In genomic region chr9:65640838-65641410, GRCm38 (mm10) we compare ENCODE assay signal across 8 mouse cellular contexts. TPM values are rescaled to one million over a fixed set of nuclear protein-coding genes. Genes with fewer than 3 reads are reported as not detected.
A peak's percentile ranks its signal among the peaks of the same experiment; 100 is the strongest.
DNase-seq lines count a peak whose midpoint lies in the region; ATAC-seq and TF ChIP-seq lines count a peak whose summit lies in the region.

No protein-coding gene starts in this region.

- intact Hi-C loops in gastrocnemius, adult 2 months (cut with DNase I): no loop called here

- TF ChIP-seq CTCF in gastrocnemius, adult 2 months (IDR thresholded peaks at IDR 0.05): no peak

- H3K9me3 ChIP-seq in midbrain, embryonic 11.5 days (ENCODE audit: control insufficient read depth, low read length): no peaks in the 10 kb centered on the region
- no peaks in the 10 kb centered on the region for H3K9me3 ChIP-seq in midbrain, embryonic 13.5 days
- H3K9me3 ChIP-seq in neural tube, embryonic 13.5 days: no peaks in the 10 kb centered on the region

- no peak for DNase-seq in gastrocnemius, adult 2 months
- DNase-seq in gastrocnemius, postnatal 10 days: no peak
- peak; percentile 89 for DNase-seq in midbrain, embryonic 11.5 days (ENCODE audit: low spot score, missing footprints)
- peak; percentile 38 for DNase-seq in heart, postnatal 4 days
- no peak for DNase-seq in left cerebral cortex, adult 8-10 months (ENCODE audit: low spot score in 2 of 2)

- H3K27me3 ChIP-seq in midbrain, embryonic 11.5 days (ENCODE audit: control insufficient read depth, insufficient read depth, low read length): no peaks in the 10 kb centered on the region; the same call in 1 of the 2 replicates
- H3K27me3 ChIP-seq in midbrain, embryonic 13.5 days: peaks cover 8% of the 10 kb centered on the region; the same call in 1 of the 2 replicates
- H3K27me3 ChIP-seq in neural tube, embryonic 13.5 days: no peaks in the 10 kb centered on the region; the same call in 1 of the 2 replicates

- H3K9ac ChIP-seq in midbrain, embryonic 11.5 days (ENCODE audit: low read length): 0 out of 2 replicates have a peak overlapping the region, but pooled peaks have one; percentile 12
- H3K9ac ChIP-seq in midbrain, embryonic 13.5 days (replicated peaks): no peak overlapping the region
- H3K9ac ChIP-seq in neural tube, embryonic 13.5 days: no peak overlapping the region

- 4% methylated on average over 5 of the region's 5 CpGs for WGBS in midbrain, embryonic 11.5 days
- 4% methylated on average over 5 of the region's 5 CpGs for WGBS in midbrain, embryonic 13.5 days
- WGBS in neural tube, embryonic 13.5 days: 5% methylated on average over 5 of the region's 5 CpGs

- H3K27ac ChIP-seq in gastrocnemius, adult 2 months: peak overlapping the region; percentile 63
- no peak overlapping the region for H3K27ac ChIP-seq in midbrain, embryonic 11.5 days (ENCODE audit: low read depth, low read length)
- no peak overlapping the region for H3K27ac ChIP-seq in midbrain, embryonic 13.5 days
- H3K27ac ChIP-seq in neural tube, embryonic 13.5 days (replicated peaks): no peak overlapping the region

- ATAC-seq in midbrain, embryonic 11.5 days (ENCODE audit: low FRiP score): no peak
- ATAC-seq in midbrain, embryonic 13.5 days: no peak
- ATAC-seq in neural tube, embryonic 13.5 days (ENCODE audit: low read depth): no peak
- ATAC-seq in cerebellum, adult (ENCODE audit: insufficient number of reproducible peaks, low FRiP score, low TSS enrichment): no peak

- H3K4me1 ChIP-seq in midbrain, embryonic 11.5 days (ENCODE audit: control insufficient read depth, insufficient read depth, low read length): peaks cover 13% of the 10 kb centered on the region
- H3K4me1 ChIP-seq in midbrain, embryonic 13.5 days (replicated peaks): peaks cover 12% of the 10 kb centered on the region
- H3K4me1 ChIP-seq in neural tube, embryonic 13.5 days (replicated peaks): peaks cover 14% of the 10 kb centered on the region

- H3K4me2 ChIP-seq in midbrain, embryonic 11.5 days: no peak overlapping the region; the same call in 1 of the 2 replicates
- no peak overlapping the region for H3K4me2 ChIP-seq in midbrain, embryonic 13.5 days (replicated peaks)
- H3K4me2 ChIP-seq in neural tube, embryonic 13.5 days: peak overlapping the region; percentile 31

- H3K36me3 ChIP-seq in midbrain, embryonic 11.5 days (ENCODE audit: control insufficient read depth, insufficient read depth, low read length): no peaks in the 10 kb centered on the region
- no peaks in the 10 kb centered on the region for H3K36me3 ChIP-seq in midbrain, embryonic 13.5 days
- no peaks in the 10 kb centered on the region for H3K36me3 ChIP-seq in neural tube, embryonic 13.5 days

- H3K4me3 ChIP-seq in gastrocnemius, adult 2 months: no peak overlapping the region
- no peak overlapping the region for H3K4me3 ChIP-seq in midbrain, embryonic 11.5 days (ENCODE audit: low read depth, low read length)
- H3K4me3 ChIP-seq in midbrain, embryonic 13.5 days (replicated peaks): no peak overlapping the region
- no peak overlapping the region for H3K4me3 ChIP-seq in neural tube, embryonic 13.5 days

RNA-seq across cellular contexts. Expression of gene Rbpms2, which starts 11.5 kb away (rescaled TPM):
- 1 to 10 TPM in 1 of 2 experiments, under 1 TPM in 1; 0.99 to 1.8 TPM for total RNA-seq in gastrocnemius, adult 2 months (2021)
- 1 to 10 TPM; 2.4 to 4.0 TPM for total RNA-seq in gastrocnemius, postnatal 10 days (2021)
- 19.7 and 24.0 TPM in 2 replicates for polyA plus RNA-seq in midbrain, embryonic 11.5 days (2014; fragmentation: Nextera tagmentation; extraction: Ambion mirVana)
- polyA plus RNA-seq in midbrain, embryonic 13.5 days (2015; fragmentation: Nextera tagmentation; extraction: Ambion mirVana): 4.5 and 4.9 TPM in 2 replicates
- total RNA-seq in heart, postnatal 4 days (2021): 10 to 100 TPM; 89.4 to 97.0 TPM
- polyA plus RNA-seq in neural tube, embryonic 13.5 days (2015; fragmentation: Nextera tagmentation; extraction: Ambion mirVana): 6.2 and 6.3 TPM in 2 replicates
- 1 to 10 TPM; 2.2 to 5.3 (median 3.0) TPM for total RNA-seq in left cerebral cortex, adult 8-10 months (2022)

RNA-seq across cellular contexts. Expression of gene Oaz2, which starts 26.9 kb away (rescaled TPM):
- total RNA-seq in gastrocnemius, adult 2 months (2021): 100 to 1,000 TPM; 195 to 201 TPM
- total RNA-seq in gastrocnemius, postnatal 10 days (2021): 100 to 1,000 TPM; 248 to 260 TPM
- polyA plus RNA-seq in midbrain, embryonic 11.5 days (2014; fragmentation: Nextera tagmentation; extraction: Ambion mirVana): 199 and 215 TPM in 2 replicates
- 333 and 366 TPM in 2 replicates for polyA plus RNA-seq in midbrain, embryonic 13.5 days (2015; fragmentation: Nextera tagmentation; extraction: Ambion mirVana)
- total RNA-seq in heart, postnatal 4 days (2021): 100 to 1,000 TPM; 213 to 221 TPM
- 381 and 389 TPM in 2 replicates for polyA plus RNA-seq in neural tube, embryonic 13.5 days (2015; fragmentation: Nextera tagmentation; extraction: Ambion mirVana)
- total RNA-seq in left cerebral cortex, adult 8-10 months (2022): 100 to 1,000 TPM; 221 to 258 (median 249) TPM

RNA-seq across cellular contexts. Expression of gene Pif1, which starts 54.0 kb away (rescaled TPM):
- not detected for total RNA-seq in gastrocnemius, adult 2 months (2021)
- 1 to 10 TPM in 1 of 2 experiments, under 1 TPM in 1; 0.92 to 1.4 TPM for total RNA-seq in gastrocnemius, postnatal 10 days (2021)
- 12.0 and 13.6 TPM in 2 replicates for polyA plus RNA-seq in midbrain, embryonic 11.5 days (2014; fragmentation: Nextera tagmentation; extraction: Ambion mirVana)
- 8.4 and 9.7 TPM in 2 replicates for polyA plus RNA-seq in midbrain, embryonic 13.5 days (2015; fragmentation: Nextera tagmentation; extraction: Ambion mirVana)
- total RNA-seq in heart, postnatal 4 days (2021): 1 to 10 TPM; 6.2 to 7.6 TPM
- polyA plus RNA-seq in neural tube, embryonic 13.5 days (2015; fragmentation: Nextera tagmentation; extraction: Ambion mirVana): 3.1 and 3.2 TPM in 2 replicates
- under 1 TPM; 0.18 to 0.63 (median 0.26) TPM for total RNA-seq in left cerebral cortex, adult 8-10 months (2022)

Comparison
In these comparisons a context has a peak if more than half of its experiments do, and no peak if none do; other contexts are left out.
1. DNase-seq: peak in midbrain, embryonic 11.5 days (single experiment) and heart, postnatal 4 days (single experiment); none in gastrocnemius, adult 2 months (single experiment), gastrocnemius, postnatal 10 days (single experiment) and left cerebral cortex, adult 8-10 months (0 of 2).
2. RNA of gene Rbpms2, which starts 11.5 kb away (total RNA-seq): 89.4 to 97.0 TPM in heart, postnatal 4 days; 2.4 to 4.0 TPM in gastrocnemius, postnatal 10 days, 2.2 to 5.3 TPM in left cerebral cortex, adult 8-10 months and 0.99 to 1.8 TPM in gastrocnemius, adult 2 months; every median in the first group is over 10 times any median in the second.